Mouse (Mus musculus) forebrain, embryonic 11.5 days (tissue): ENCODE measurements around the gene Gm5475. TPM values are rescaled to one million over a fixed set of nuclear protein-coding genes. Genes with fewer than 3 reads are reported as not detected.
"Not testable (repeated sequence)": the region's sequence is repeated elsewhere in the genome, so short reads cannot be mapped to it uniquely, and the experiment has no call there.

ENCODE experiments used
- ATAC-seq: fragments of 200-750 bp; cut with Nextera tagmentation; replicated peaks from 2 replicates; pipeline ENCODE4 v1.8.0; 2017; ENCODE audit warnings: moderate TSS enrichment; ENCODE audit not compliant: low FRiP score
- DNase-seq: peaks from one replicate; pipeline ENCODE4 v3.0.0-alpha.2; 2017; ENCODE audit warnings: low spot score
- H3K27ac ChIP-seq: fragments of 300-500 bp; sonication (generic); 2 replicates; pipeline ENCODE4 v1.5.1; 2014; ENCODE audit warnings: low read depth, low read length
- H3K27me3 ChIP-seq: fragments of 300-500 bp; sonication (generic); 2 replicates; pipeline ENCODE4 v1.6.1; 2014; ENCODE audit warnings: mild to moderate bottlenecking, low read length, mixed read lengths; ENCODE audit not compliant: control insufficient read depth, insufficient read depth
- H3K36me3 ChIP-seq: fragments of 300-500 bp; sonication (generic); 2 replicates; pipeline ENCODE4 v1.6.1; 2014; ENCODE audit warnings: mild to moderate bottlenecking, low read length, moderate library complexity, mixed read lengths; ENCODE audit not compliant: control insufficient read depth, insufficient read depth
- H3K4me1 ChIP-seq: fragments of 300-500 bp; sonication (generic); replicated peaks from 2 replicates; pipeline ENCODE4 v1.6.1; 2014; ENCODE audit warnings: low read length, mixed read lengths; ENCODE audit not compliant: control insufficient read depth, insufficient read depth
- H3K4me2 ChIP-seq: fragments of 300-500 bp; sonication (generic); 2 replicates; pipeline ENCODE4 v1.6.1; 2014; ENCODE audit warnings: low read depth, mild to moderate bottlenecking, low read length, moderate library complexity, mixed read lengths; ENCODE audit not compliant: severe bottlenecking
- H3K4me3 ChIP-seq: fragments of 300-500 bp; sonication (generic); 2 replicates; pipeline ENCODE4 v1.5.1; 2014; ENCODE audit warnings: low read depth, low read length
- H3K9ac ChIP-seq: fragments of 300-500 bp; sonication (generic); 2 replicates; pipeline ENCODE4 v1.6.1; 2014; ENCODE audit warnings: low read length
- H3K9me3 ChIP-seq: fragments of 300-500 bp; sonication (generic); 2 replicates; pipeline ENCODE4 v1.6.1; 2016; ENCODE audit warnings: low read length, mixed read lengths; ENCODE audit not compliant: control insufficient read depth
- WGBS: fragments of 180-500 bp; shearing (Covaris S2); extraction: QIAGEN DNeasy Blood & Tissue Kit; methylation state at CpG from one replicate; pipeline ENCODE4 v1.1.7; 2014; 5-methylcytosine and 5-hydroxymethylcytosine counted together
- polyA plus RNA-seq: library from polyadenylated mRNA; unstranded; fragments of >200 nt; fragmentation: Nextera tagmentation; extraction: Ambion mirVana; gene quantifications from 2 replicates; pipeline ENCODE4 v1.2.1, GENCODE M21; 2014

Gm5475 gene
- not detected in 2 replicates for polyA plus RNA-seq

DNA sequence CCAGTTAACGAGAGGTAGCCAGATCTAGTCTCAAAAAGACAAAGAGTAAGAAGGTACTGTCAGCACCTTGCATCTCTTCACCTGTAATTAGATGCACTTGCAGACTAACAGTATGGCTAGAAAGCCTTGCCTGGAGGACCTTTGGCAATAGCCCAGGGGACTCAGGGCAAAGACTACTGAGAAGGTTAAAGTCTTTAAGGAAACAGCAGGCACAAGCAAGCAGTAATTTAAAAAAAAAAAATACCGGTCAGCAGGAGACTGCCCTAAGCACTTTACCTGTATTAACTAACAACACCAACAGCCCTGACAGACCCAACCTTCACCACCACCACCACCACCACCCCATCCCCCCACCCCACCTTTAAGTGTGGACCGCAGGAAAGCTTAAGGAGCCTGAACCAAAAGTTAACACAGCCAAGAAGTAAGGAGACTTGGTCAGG lies at the start of gene Gm5475:
Gm5475 (plus strand) TSS at position 390 of the 440 bp plus-strand sequence.
- H3K36me3 ChIP-seq, H3K27ac ChIP-seq, DNase-seq, ATAC-seq, H3K9me3 ChIP-seq: not testable (repeated sequence)
- WGBS = 21% methylated on average over 3 of the region's 3 CpGs
- Histone ChIP-seq H3K4me2 (peak within 1 kb of the TSS; percentile 69), H3K4me1 (peaks cover 12% of the 10 kb centered on the region), H3K4me3 (peak within 1 kb of the TSS; percentile 96), H3K9ac (peak within 1 kb of the TSS; percentile 90), H3K27me3 (peaks cover 19% of the 10 kb centered on the region)

DNA sequence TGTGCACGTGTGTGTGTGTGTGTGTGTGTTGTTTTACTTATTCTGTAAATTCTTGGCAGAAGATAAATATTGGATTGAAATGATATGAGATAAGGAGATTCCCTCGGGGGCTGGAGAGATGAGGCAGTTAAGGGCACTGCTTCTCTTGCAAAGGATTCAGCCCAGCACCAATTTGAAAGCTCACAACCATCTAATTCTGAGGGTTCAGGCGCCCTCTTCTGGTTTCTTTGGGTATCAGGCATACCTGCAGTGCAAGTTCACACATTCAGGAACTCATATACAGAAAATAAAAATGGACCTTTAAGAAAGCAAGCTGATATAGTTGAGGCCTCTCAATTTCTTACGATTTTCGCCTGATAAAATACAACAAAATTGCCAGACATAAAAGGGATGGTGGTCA lies 46.9 kb upstream of the Gm5475 start:
- ATAC-seq (no peak), DNase-seq (peak; percentile 71)
- Histone ChIP-seq H3K27me3 (no peaks in the 10 kb centered on the region), H3K36me3 (no peaks in the 10 kb centered on the region), H3K9me3 (no peaks in the 10 kb centered on the region), H3K4me2 (no peak overlapping the region), H3K4me1 (no peaks in the 10 kb centered on the region), H3K4me3 (no peak overlapping the region), H3K27ac (no peak overlapping the region), H3K9ac (no peak overlapping the region)
- WGBS = 44% methylated on average over 5 of the region's 5 CpGs

DNA sequence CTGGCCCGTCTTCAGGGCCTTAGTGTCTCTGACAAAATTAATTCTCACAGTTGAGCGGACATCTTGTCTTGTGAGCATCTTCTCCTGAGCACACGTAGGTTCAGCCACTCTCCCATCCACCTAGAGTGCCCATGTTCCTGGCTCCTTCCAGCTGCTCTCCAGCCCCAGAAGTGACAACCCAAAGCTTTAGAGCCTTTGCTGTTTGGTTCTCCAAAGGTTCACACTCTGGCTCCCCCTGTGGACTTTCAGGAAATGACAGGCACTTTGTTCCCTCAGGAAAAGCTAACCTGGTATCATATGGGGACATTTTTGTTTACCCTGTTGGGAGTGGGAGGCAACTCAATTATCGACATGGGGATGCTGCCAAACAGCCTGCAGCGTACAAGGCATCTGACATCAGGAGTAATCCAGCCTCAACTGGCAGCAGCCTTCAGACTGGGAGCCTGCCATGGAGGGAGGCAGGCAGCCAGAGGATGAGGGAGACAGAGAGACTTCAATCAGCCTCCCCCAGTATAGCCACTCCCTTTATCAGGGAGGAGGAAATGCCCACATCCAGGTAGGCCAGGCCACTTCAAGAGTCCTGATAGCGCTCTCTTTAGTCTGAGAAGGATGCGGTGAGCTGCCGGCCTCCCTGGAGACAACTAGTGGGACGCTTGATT lies 44.0 kb upstream of the Gm5475 start:
- not testable (repeated sequence) for H3K9me3 ChIP-seq, H3K27ac ChIP-seq, H3K4me1 ChIP-seq, H3K9ac ChIP-seq, DNase-seq, H3K27me3 ChIP-seq, H3K4me2 ChIP-seq, ATAC-seq, H3K36me3 ChIP-seq, H3K4me3 ChIP-seq
- WGBS = 31% methylated on average over 3 of the region's 9 CpGs

DNA sequence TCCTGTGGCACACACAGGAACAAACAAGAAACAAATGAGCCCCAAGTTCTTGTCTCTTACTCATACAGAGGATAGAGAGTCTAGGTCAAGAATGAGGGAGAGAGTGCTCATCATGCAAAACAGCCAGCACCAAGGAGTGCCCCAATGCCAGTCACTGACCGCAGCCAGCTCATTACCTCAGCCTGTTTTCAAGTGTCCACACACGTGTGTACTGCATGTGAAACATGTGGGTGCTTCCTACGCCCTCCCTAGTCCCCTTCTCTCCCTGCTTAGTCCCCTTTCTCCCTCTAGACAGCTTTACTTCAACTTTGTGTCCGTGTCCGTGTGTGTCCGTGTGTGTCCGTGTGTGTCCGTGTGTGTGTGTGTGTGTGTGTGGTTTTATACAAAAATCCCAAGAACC lies 42.3 kb upstream of the Gm5475 start:
- DNase-seq (peak; percentile 23), ATAC-seq (no peak)
- Histone ChIP-seq H3K9ac (no peak overlapping the region), H3K4me1 (no peaks in the 10 kb centered on the region), H3K9me3 (no peaks in the 10 kb centered on the region), H3K27ac (no peak overlapping the region), H3K36me3 (no peaks in the 10 kb centered on the region), H3K4me3 (no peak overlapping the region), H3K27me3 (no peaks in the 10 kb centered on the region), H3K4me2 (no peak overlapping the region)
- WGBS = 91% methylated on average over 8 of the region's 8 CpGs

DNA sequence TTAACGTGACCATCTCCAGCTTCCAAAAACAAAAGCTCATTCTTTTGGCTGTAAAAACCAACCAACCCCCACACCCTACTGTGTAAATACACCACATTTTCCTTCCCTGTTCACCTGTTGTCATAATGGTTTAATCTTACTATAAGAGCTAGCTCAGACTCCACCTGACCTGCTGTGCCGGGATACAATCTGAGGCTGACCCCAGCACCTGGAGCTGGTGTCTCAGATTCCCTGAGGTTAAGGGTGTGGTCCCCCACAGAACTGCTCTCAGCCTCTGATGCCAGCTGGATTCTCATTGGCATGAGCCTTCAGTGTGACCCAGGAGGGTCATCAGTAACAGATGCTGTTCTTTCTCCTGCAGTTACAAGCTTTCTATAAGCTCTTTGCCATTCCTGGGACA lies 41.8 kb upstream of the Gm5475 start:
- 70% methylated on average over 2 of the region's 2 CpGs for WGBS
- ATAC-seq (no peak), DNase-seq (peak; percentile 44)
- H3K9me3 ChIP-seq = no peaks in the 10 kb centered on the region
- no peaks in the 10 kb centered on the region for H3K4me1 ChIP-seq
- no peak overlapping the region for H3K4me2 ChIP-seq
- H3K9ac ChIP-seq = no peak overlapping the region
- no peaks in the 10 kb centered on the region for H3K36me3 ChIP-seq
- H3K27me3 ChIP-seq = no peaks in the 10 kb centered on the region
- no peak overlapping the region for H3K4me3 ChIP-seq
- H3K27ac ChIP-seq = no peak overlapping the region

DNA sequence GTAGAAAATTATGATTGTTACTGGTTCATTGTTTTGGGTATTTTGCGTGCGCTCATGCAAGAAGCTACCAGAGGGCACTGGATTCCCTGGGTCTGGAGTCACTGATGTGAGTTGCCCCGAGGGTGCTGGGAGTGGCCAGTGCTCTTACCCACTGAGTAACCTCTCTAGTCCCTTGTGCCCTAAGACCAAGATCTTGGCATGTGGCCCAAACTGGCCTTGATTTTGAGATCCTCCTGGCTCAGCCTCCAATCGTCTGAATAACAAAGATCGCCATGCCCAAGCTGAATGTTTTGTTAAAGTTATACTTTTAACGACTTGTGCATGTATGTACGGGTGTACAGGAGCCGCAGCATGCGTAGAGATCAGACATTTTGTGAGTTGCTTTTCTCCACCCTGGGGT lies 36.2 kb upstream of the Gm5475 start:
- H3K9ac ChIP-seq = no peak overlapping the region
- H3K4me3 ChIP-seq = no peak overlapping the region
- no peaks in the 10 kb centered on the region for H3K4me1 ChIP-seq
- H3K36me3 ChIP-seq = no peaks in the 10 kb centered on the region
- H3K27ac ChIP-seq = no peak overlapping the region
- H3K4me2 ChIP-seq = no peak overlapping the region
- no peaks in the 10 kb centered on the region for H3K27me3 ChIP-seq
- WGBS = 91% methylated on average over 9 of the region's 9 CpGs
- DNase-seq = no peak
- no peak for ATAC-seq
- no peaks in the 10 kb centered on the region for H3K9me3 ChIP-seq

DNA sequence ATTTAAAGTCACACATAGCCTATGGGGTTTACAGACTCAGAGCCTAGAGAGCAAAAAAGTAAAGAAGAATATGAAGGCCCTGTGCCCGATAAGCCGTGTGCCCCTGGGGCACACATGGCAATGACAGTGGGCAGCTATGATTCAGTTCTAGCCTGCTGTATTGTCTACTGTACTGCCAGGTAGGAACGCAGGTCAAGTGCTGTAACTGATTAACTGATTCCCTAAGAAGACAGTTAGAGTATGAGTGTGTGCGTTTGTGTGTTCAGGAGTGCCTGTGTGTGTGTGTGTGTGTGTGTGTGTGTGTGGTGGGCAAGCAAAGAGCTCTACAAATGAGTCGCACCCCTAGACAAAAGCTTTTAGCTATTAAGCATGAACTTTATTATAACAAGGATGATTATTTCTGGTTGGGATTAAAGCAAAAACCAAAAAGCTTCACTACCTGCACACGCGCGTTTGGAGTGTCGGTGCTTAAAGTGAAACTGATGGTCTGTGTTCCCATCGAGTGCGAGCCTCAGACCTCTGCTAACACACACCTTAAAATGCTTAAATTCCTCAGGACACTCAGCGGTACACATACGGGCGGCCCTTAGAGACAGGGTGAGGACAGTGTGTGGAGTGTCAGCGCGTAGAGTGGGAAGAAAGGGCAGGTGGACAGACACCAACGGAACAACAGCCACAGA lies 34.3 kb upstream of the Gm5475 start:
- Histone ChIP-seq H3K27me3 (no peaks in the 10 kb centered on the region), H3K27ac (no peak overlapping the region), H3K4me3 (no peak overlapping the region), H3K9ac (no peak overlapping the region), H3K9me3 (no peaks in the 10 kb centered on the region), H3K4me1 (no peaks in the 10 kb centered on the region), H3K4me2 (no peak overlapping the region), H3K36me3 (no peaks in the 10 kb centered on the region)
- 96% methylated on average over 17 of the region's 17 CpGs for WGBS
- ATAC-seq = no peak
- no peak for DNase-seq

DNA sequence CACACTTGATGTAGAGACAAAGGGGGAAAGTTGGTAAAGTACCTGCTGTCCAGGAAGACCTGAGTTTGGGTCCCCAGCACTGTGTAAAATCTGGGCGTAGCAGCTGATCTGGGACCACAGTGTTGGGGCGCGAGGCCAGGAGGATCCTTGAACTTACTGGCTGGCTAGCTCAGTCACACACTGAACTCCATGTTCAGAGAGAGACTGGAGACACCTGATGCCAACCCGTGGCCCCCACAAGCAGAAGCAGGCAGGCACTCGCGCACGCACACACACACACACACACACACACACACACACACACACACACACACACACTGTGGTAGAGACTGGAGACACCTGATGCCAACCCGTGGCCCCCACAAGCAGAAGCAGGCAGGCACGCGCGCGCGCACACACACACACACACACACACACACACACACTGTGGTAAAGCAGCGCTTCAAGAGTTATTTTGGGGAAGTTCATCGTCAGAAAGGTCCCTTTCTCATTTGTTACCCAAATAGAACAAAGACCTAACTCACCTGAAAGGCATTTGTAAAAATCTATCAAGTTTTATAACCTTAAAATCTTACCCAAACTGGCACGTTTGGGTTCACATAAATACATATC lies 33.6 kb upstream of the Gm5475 start:
- ATAC-seq (no peak), DNase-seq (no peak)
- Histone ChIP-seq H3K27ac (no peak overlapping the region), H3K4me2 (no peak overlapping the region), H3K36me3 (no peaks in the 10 kb centered on the region), H3K9ac (no peak overlapping the region), H3K4me3 (no peak overlapping the region), H3K4me1 (no peaks in the 10 kb centered on the region), H3K27me3 (no peaks in the 10 kb centered on the region), H3K9me3 (no peaks in the 10 kb centered on the region)
- WGBS = 89% methylated on average over 16 of the region's 16 CpGs
